Mouse (Mus musculus) NIH3T3 (cell line): ENCODE data around the gene Vmn1r204.
"Not testable (repeated sequence)": the region's sequence is repeated elsewhere in the genome, so short reads cannot be mapped to it uniquely, and the experiment has no call there.

Source experiments
- DNase-seq: peaks from one replicate; pipeline ENCODE4 v3.0.0-alpha.2; 2012; ENCODE audit warnings: low read depth

Gene Vmn1r204

GRCm38 (mm10) chr13:22552898-22553297, at the start of gene Vmn1r204:
Vmn1r204 (plus strand) TSS chr13:22553198.
- DNase-seq, result not testable (repeated sequence)

DNA sequence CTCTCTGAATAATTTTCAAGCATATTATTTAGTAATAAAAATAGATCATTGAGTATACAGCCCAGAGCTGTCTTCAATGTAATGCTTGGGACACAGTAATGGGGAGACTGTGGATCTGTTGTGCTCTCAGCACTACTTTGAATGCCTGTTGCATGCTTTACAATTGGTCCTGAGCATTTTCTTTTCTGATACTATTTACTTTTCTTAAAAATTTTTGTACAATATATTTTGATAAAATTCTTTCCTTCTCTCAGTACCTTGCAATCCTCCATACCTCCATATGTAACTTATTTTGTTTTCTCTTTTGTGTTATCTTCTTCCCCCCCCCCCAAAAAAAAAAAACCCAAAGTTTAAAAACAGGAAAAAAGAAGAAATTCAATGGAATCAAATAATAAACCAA, 47.7 kb upstream of the Vmn1r204 start, which contains the start of gene Vmn1r202:
Gene Vmn1r202, minus strand, starts transcription at position 101 of the 400 bp plus-strand sequence.
- no peak for DNase-seq

DNA sequence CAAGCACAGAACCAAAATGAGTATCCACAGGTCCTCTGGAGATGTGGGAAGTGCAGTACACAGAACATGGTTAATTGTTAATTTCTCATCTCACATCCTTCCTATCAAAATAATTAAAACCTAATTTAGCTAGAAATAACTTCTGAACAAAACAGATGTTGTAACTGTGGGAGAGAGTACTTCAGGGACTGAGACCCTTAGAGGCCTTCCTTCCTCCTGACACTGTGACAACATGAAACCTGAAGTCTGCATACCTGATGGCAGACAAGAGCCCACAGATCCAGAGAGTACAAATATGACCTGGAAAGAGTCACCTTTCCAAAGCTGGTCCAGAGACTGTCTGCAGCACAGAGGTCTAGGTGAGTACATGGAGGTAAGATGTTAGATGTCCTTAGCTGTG, 35.2 kb upstream of the Vmn1r204 start, which contains the start of gene Vmn1r203:
Gene Vmn1r203, plus strand, starts transcription at position 301 of the 400 bp plus-strand sequence.
- DNase-seq, result no peak

DNA sequence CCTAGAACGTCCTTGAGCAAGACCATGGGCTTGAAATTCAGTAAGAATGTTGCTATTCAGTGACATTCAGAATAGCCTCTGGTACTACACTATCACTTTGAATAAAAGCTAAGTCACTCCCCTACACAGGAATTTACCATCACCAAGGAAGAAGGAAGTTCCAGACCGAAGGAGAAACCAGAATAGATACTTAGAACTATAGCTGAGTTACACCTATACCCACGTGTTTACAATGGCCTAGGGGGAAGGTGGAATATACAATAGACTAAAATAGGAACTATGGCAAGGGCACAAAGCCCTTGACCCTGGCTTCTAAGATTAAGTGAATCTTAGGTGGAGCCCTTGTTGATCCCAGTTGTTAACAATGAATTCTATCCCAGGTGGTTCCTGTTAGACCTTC, 21.9 kb downstream of the Vmn1r204 start:
- not testable (repeated sequence) for DNase-seq

DNA sequence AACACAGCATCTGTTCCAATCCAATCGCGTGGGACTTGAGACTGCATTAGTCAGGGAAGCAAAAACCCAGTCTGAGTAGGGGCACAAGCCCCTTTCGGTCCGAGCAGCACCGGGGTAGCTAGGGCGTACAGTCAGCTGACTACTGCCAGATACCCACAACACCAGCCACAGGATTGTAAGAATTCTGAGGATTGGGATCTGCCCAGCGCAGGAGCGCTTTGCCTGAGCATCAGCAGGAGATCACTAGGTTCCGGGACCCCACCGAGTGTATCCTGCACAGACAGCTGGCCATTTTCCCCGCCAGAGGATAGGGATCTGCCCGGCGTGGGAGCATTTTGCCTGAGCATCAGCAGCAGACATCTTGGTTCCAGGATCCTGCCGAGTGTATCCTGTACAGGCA, 30.3 kb downstream of the Vmn1r204 start:
- not testable (repeated sequence) for DNase-seq

GRCm38 (mm10) chr13:22592900-22593299, 39.9 kb downstream of the Vmn1r204 start, which contains the start of gene Vmn1r205:
Vmn1r205 (minus strand) TSS chr13:22593000.
- DNase-seq, result no peak
